Mouse (Mus musculus): ENCODE results near the gene Ilk. TPM values are rescaled to one million over a fixed set of nuclear protein-coding genes. Genes with fewer than 3 reads are reported as not detected.
A peak's percentile ranks its signal among the peaks of the same experiment; 100 is the strongest.
"Not testable (repeated sequence)": the region's sequence is repeated elsewhere in the genome, so short reads cannot be mapped to it uniquely, and the experiment has no call there.

Ilk gene
- polyA plus RNA-seq, 1 experiment from 2014 or later, result 173 TPM

GRCm38 (mm10) chr7:105721916-105722315, 14.5 kb upstream of the Ilk start:
- no peak for ATAC-seq
- H3K9ac ChIP-seq (ENCODE audit: low read depth, low read length), result no peak overlapping the region
- H3K27ac ChIP-seq (ENCODE audit: low read depth, low read length), result no peak overlapping the region
- H3K9me3 ChIP-seq (ENCODE audit: control insufficient read depth), result no peaks in the 10 kb centered on the region
- no peaks in the 10 kb centered on the region for H3K4me1 ChIP-seq (replicated peaks; ENCODE audit: control insufficient read depth, insufficient read depth, low read length)
- no peak for TF ChIP-seq CTCF (IDR thresholded peaks at IDR 0.05; ENCODE audit: low read depth)
- no peaks in the 10 kb centered on the region for H3K36me3 ChIP-seq (ENCODE audit: control insufficient read depth, insufficient read depth)
- WGBS, result 62% methylated on average over 2 of the region's 2 CpGs
- H3K4me3 ChIP-seq (ENCODE audit: low read depth, low read length), result no peak overlapping the region
- H3K27me3 ChIP-seq (replicated peaks; ENCODE audit: control insufficient read depth, insufficient read depth, low read length), result no peaks in the 10 kb centered on the region
- no peak overlapping the region for H3K4me2 ChIP-seq (replicated peaks; ENCODE audit: low read depth)

GRCm38 (mm10) chr7:105726144-105726979, 10.0 kb upstream of the Ilk start:
- no peaks in the 10 kb centered on the region for H3K4me1 ChIP-seq (replicated peaks; ENCODE audit: control insufficient read depth, insufficient read depth, low read length)
- no peak overlapping the region for H3K4me3 ChIP-seq (ENCODE audit: low read depth, low read length)
- no peaks in the 10 kb centered on the region for H3K27me3 ChIP-seq (replicated peaks; ENCODE audit: control insufficient read depth, insufficient read depth, low read length)
- H3K27ac ChIP-seq (ENCODE audit: low read depth, low read length), result no peak overlapping the region
- ATAC-seq, result peak; percentile 73; the same call in 1 of the 2 replicates
- no peak overlapping the region for H3K9ac ChIP-seq (ENCODE audit: low read depth, low read length)
- H3K9me3 ChIP-seq (ENCODE audit: control insufficient read depth), result no peaks in the 10 kb centered on the region
- H3K36me3 ChIP-seq (ENCODE audit: control insufficient read depth, insufficient read depth), result peaks cover 17% of the 10 kb centered on the region; the same call in 1 of the 2 replicates
- WGBS, result 80% methylated on average over 4 of the region's 4 CpGs
- peak; percentile 94 for TF ChIP-seq CTCF (IDR thresholded peaks at IDR 0.05; ENCODE audit: low read depth)
- no peak overlapping the region for H3K4me2 ChIP-seq (replicated peaks; ENCODE audit: low read depth)

GRCm38 (mm10) chr7:105726980-105727325, 9.4 kb upstream of the Ilk start:
- WGBS, result 93% methylated on average over 4 of the region's 4 CpGs
- TF ChIP-seq CTCF (IDR thresholded peaks at IDR 0.05; ENCODE audit: low read depth), result no peak
- Histone ChIP-seq H3K36me3 (ENCODE audit: control insufficient read depth, insufficient read depth) (peaks cover 22% of the 10 kb centered on the region; the same call in 1 of the 2 replicates), H3K9ac (ENCODE audit: low read depth, low read length) (no peak overlapping the region), H3K4me2 (replicated peaks; ENCODE audit: low read depth) (no peak overlapping the region), H3K4me1 (replicated peaks; ENCODE audit: control insufficient read depth, insufficient read depth, low read length) (no peaks in the 10 kb centered on the region), H3K27me3 (replicated peaks; ENCODE audit: control insufficient read depth, insufficient read depth, low read length) (no peaks in the 10 kb centered on the region), H3K27ac (ENCODE audit: low read depth, low read length) (no peak overlapping the region), H3K9me3 (ENCODE audit: control insufficient read depth) (no peaks in the 10 kb centered on the region), H3K4me3 (ENCODE audit: low read depth, low read length) (no peak overlapping the region)
- ATAC-seq, result no peak

- no peak overlapping the region for H3K9ac ChIP-seq (ENCODE audit: low read depth, low read length)
- no peaks in the 10 kb centered on the region for H3K27me3 ChIP-seq (replicated peaks; ENCODE audit: control insufficient read depth, insufficient read depth, low read length)
- ATAC-seq, result no peak
- H3K4me2 ChIP-seq (replicated peaks; ENCODE audit: low read depth), result no peak overlapping the region
- TF ChIP-seq CTCF (IDR thresholded peaks at IDR 0.05; ENCODE audit: low read depth), result no peak
- no peak overlapping the region for H3K27ac ChIP-seq (ENCODE audit: low read depth, low read length)
- H3K4me3 ChIP-seq (ENCODE audit: low read depth, low read length), result no peak overlapping the region
- WGBS, result 82% methylated on average over 6 of the region's 6 CpGs
- peaks cover 39% of the 10 kb centered on the region; the same call in 1 of the 2 replicates for H3K36me3 ChIP-seq (ENCODE audit: control insufficient read depth, insufficient read depth)
- no peaks in the 10 kb centered on the region for H3K9me3 ChIP-seq (ENCODE audit: control insufficient read depth)
- no peaks in the 10 kb centered on the region for H3K4me1 ChIP-seq (replicated peaks; ENCODE audit: control insufficient read depth, insufficient read depth, low read length)
These were observed 7.5 kb upstream of the Ilk start for GRCm38 (mm10) chr7:105728701-105729428.

- no peak overlapping the region for H3K4me2 ChIP-seq (replicated peaks; ENCODE audit: low read depth)
- H3K9me3 ChIP-seq (ENCODE audit: control insufficient read depth), result no peaks in the 10 kb centered on the region
- H3K9ac ChIP-seq (ENCODE audit: low read depth, low read length), result no peak overlapping the region
- H3K4me3 ChIP-seq (ENCODE audit: low read depth, low read length), result no peak overlapping the region
- no peaks in the 10 kb centered on the region for H3K4me1 ChIP-seq (replicated peaks; ENCODE audit: control insufficient read depth, insufficient read depth, low read length)
- no peak overlapping the region for H3K27ac ChIP-seq (ENCODE audit: low read depth, low read length)
- no peak for ATAC-seq
- H3K27me3 ChIP-seq (replicated peaks; ENCODE audit: control insufficient read depth, insufficient read depth, low read length), result no peaks in the 10 kb centered on the region
- WGBS, result 93% methylated on average over 11 of the region's 11 CpGs
- TF ChIP-seq CTCF (IDR thresholded peaks at IDR 0.05; ENCODE audit: low read depth), result no peak
- H3K36me3 ChIP-seq (ENCODE audit: control insufficient read depth, insufficient read depth), result peaks cover 47% of the 10 kb centered on the region; the same call in 1 of the 2 replicates
These were observed 2.6 kb upstream of the Ilk start for GRCm38 (mm10) chr7:105733836-105734235.

- H3K4me2 ChIP-seq (replicated peaks; ENCODE audit: low read depth), result no peak overlapping the region
These were observed 1.6 kb upstream of the Ilk start for GRCm38 (mm10) chr7:105734826-105735225.

GRCm38 (mm10) chr7:105735464-105735863, 928 bp upstream of the Ilk start:
- not testable (repeated sequence) for H3K9me3 ChIP-seq (ENCODE audit: control insufficient read depth); H3K27ac ChIP-seq (ENCODE audit: low read depth, low read length); ATAC-seq; H3K27me3 ChIP-seq (replicated peaks; ENCODE audit: control insufficient read depth, insufficient read depth, low read length); H3K4me1 ChIP-seq (replicated peaks; ENCODE audit: control insufficient read depth, insufficient read depth, low read length)
- H3K4me2 ChIP-seq (replicated peaks; ENCODE audit: low read depth), result peak overlapping the region; percentile 92
- WGBS, result 48% methylated on average over 3 of the region's 4 CpGs
- peaks cover 46% of the 10 kb centered on the region; the same call in 1 of the 2 replicates for H3K36me3 ChIP-seq (ENCODE audit: control insufficient read depth, insufficient read depth)
- H3K4me3 ChIP-seq (ENCODE audit: low read depth, low read length), result peak overlapping the region; percentile 93
- H3K9ac ChIP-seq (ENCODE audit: low read depth, low read length), result peak overlapping the region; percentile 89; the same call in 1 of the 2 replicates

More at GRCm38 (mm10) chr7:105734826-105735225, 1.6 kb upstream of the Ilk start:
- Histone ChIP-seq H3K4me1 (replicated peaks; ENCODE audit: control insufficient read depth, insufficient read depth, low read length) (no peaks in the 10 kb centered on the region), H3K4me3 (ENCODE audit: low read depth, low read length) (no peak overlapping the region), H3K9me3 (ENCODE audit: control insufficient read depth) (no peaks in the 10 kb centered on the region), H3K27ac (ENCODE audit: low read depth, low read length) (no peak overlapping the region), H3K36me3 (ENCODE audit: control insufficient read depth, insufficient read depth) (peaks cover 41% of the 10 kb centered on the region; the same call in 1 of the 2 replicates), H3K27me3 (replicated peaks; ENCODE audit: control insufficient read depth, insufficient read depth, low read length) (no peaks in the 10 kb centered on the region), H3K9ac (ENCODE audit: low read depth, low read length) (no peak overlapping the region)
- TF ChIP-seq CTCF (IDR thresholded peaks at IDR 0.05; ENCODE audit: low read depth), result no peak
- WGBS, result 86% methylated on average over 8 of the region's 8 CpGs
- ATAC-seq, result no peak

Data from intestine, postnatal 0 days (tissue).